Mouse (Mus musculus): Measurements from ENCODE around the gene Metap1d. TPM values are rescaled to one million over a fixed set of nuclear protein-coding genes. Genes with fewer than 3 reads are reported as not detected.

The Metap1d gene
- polyA plus RNA-seq, 1 experiment from 2014 or later = 21.7 TPM

GRCm38 (mm10) chr2:71477787-71478186, 24.7 kb downstream of the Metap1d start:
- DNase-seq (no peak), ATAC-seq (no peak)
- H3K4me1 ChIP-seq (ENCODE audit: insufficient read depth) = 0 out of 2 replicates have a peak, but pooled peaks cover 2% of the 10 kb centered on the region
- no peak overlapping the region for H3K27ac ChIP-seq (ENCODE audit: low read depth)
- no peak overlapping the region for H3K4me2 ChIP-seq (ENCODE audit: low read depth, low read length)
- TF ChIP-seq CTCF (IDR thresholded peaks at IDR 0.05; ENCODE audit: low read depth) (peak; percentile 49), EP300 (IDR thresholded peaks at IDR 0.05; ENCODE audit: low read depth) (no peak)
- no peak overlapping the region for H3K4me3 ChIP-seq (ENCODE audit: low read depth, low read length)
- no peak overlapping the region for H3K9ac ChIP-seq (replicated peaks)
- H3K9me3 ChIP-seq (ENCODE audit: low read length) = 0 out of 2 replicates have a peak, but pooled peaks cover 7% of the 10 kb centered on the region
- no peaks in the 10 kb centered on the region for H3K36me3 ChIP-seq (replicated peaks; ENCODE audit: insufficient read depth, low read length)
- no peaks in the 10 kb centered on the region for H3K27me3 ChIP-seq (ENCODE audit: insufficient read depth, low read length)

- no peak overlapping the region for H3K9ac ChIP-seq (replicated peaks)
- no peaks in the 10 kb centered on the region for H3K27me3 ChIP-seq (ENCODE audit: insufficient read depth, low read length)
- H3K9me3 ChIP-seq (ENCODE audit: low read length) = 0 out of 2 replicates have a peak, but pooled peaks cover 7% of the 10 kb centered on the region
- DNase-seq (no peak), ATAC-seq (no peak)
- H3K4me1 ChIP-seq (ENCODE audit: insufficient read depth) = no peaks in the 10 kb centered on the region
- 76% methylated on average over 7 of the region's 7 CpGs for WGBS (ENCODE audit: insufficient replicate concordance)
- no peaks in the 10 kb centered on the region for H3K36me3 ChIP-seq (replicated peaks; ENCODE audit: insufficient read depth, low read length)
- H3K4me3 ChIP-seq (ENCODE audit: low read depth, low read length) = no peak overlapping the region
- no peak overlapping the region for H3K4me2 ChIP-seq (ENCODE audit: low read depth, low read length)
- H3K27ac ChIP-seq (ENCODE audit: low read depth) = no peak overlapping the region
- no peak for TF ChIP-seq EP300 (IDR thresholded peaks at IDR 0.05; ENCODE audit: low read depth)
- no peak for TF ChIP-seq CTCF (IDR thresholded peaks at IDR 0.05; ENCODE audit: low read depth)
Observed at GRCm38 (mm10) chr2:71479917-71480316, 26.8 kb downstream of the Metap1d start.

GRCm38 (mm10) chr2:71481825-71482224, 28.7 kb downstream of the Metap1d start:
- ATAC-seq = no peak
- Histone ChIP-seq H3K9ac (replicated peaks) (no peak overlapping the region), H3K4me3 (ENCODE audit: low read depth, low read length) (no peak overlapping the region), H3K27ac (ENCODE audit: low read depth) (no peak overlapping the region), H3K4me1 (ENCODE audit: insufficient read depth) (no peaks in the 10 kb centered on the region), H3K27me3 (ENCODE audit: insufficient read depth, low read length) (no peaks in the 10 kb centered on the region), H3K36me3 (replicated peaks; ENCODE audit: insufficient read depth, low read length) (no peaks in the 10 kb centered on the region), H3K4me2 (ENCODE audit: low read depth, low read length) (no peak overlapping the region), H3K9me3 (ENCODE audit: low read length) (0 out of 2 replicates have a peak, but pooled peaks cover 7% of the 10 kb centered on the region)
- no peak for TF ChIP-seq CTCF (IDR thresholded peaks at IDR 0.05; ENCODE audit: low read depth)
- no peak for TF ChIP-seq EP300 (IDR thresholded peaks at IDR 0.05; ENCODE audit: low read depth)
- 35% methylated on average over 6 of the region's 6 CpGs for WGBS (ENCODE audit: insufficient replicate concordance)
- no peak for DNase-seq

GRCm38 (mm10) chr2:71483046-71483716, 30.1 kb downstream of the Metap1d start:
- H3K36me3 ChIP-seq (replicated peaks; ENCODE audit: insufficient read depth, low read length) = no peaks in the 10 kb centered on the region
- no peak overlapping the region for H3K4me3 ChIP-seq (ENCODE audit: low read depth, low read length)
- DNase-seq (no peak), ATAC-seq (no peak)
- no peak overlapping the region for H3K9ac ChIP-seq (replicated peaks)
- WGBS (ENCODE audit: insufficient replicate concordance) = 79% methylated on average over 10 of the region's 10 CpGs
- H3K27ac ChIP-seq (ENCODE audit: low read depth) = no peak overlapping the region
- H3K9me3 ChIP-seq (ENCODE audit: low read length) = no peaks in the 10 kb centered on the region
- no peaks in the 10 kb centered on the region for H3K27me3 ChIP-seq (ENCODE audit: insufficient read depth, low read length)
- H3K4me1 ChIP-seq (ENCODE audit: insufficient read depth) = no peaks in the 10 kb centered on the region
- no peak for TF ChIP-seq CTCF (IDR thresholded peaks at IDR 0.05; ENCODE audit: low read depth)
- no peak for TF ChIP-seq EP300 (IDR thresholded peaks at IDR 0.05; ENCODE audit: low read depth)
- no peak overlapping the region for H3K4me2 ChIP-seq (ENCODE audit: low read depth, low read length)

- ATAC-seq = no peak
- no peak overlapping the region for H3K4me3 ChIP-seq (ENCODE audit: low read depth, low read length)
- H3K9ac ChIP-seq (replicated peaks) = no peak overlapping the region
- no peaks in the 10 kb centered on the region for H3K27me3 ChIP-seq (ENCODE audit: insufficient read depth, low read length)
- no peaks in the 10 kb centered on the region for H3K36me3 ChIP-seq (replicated peaks; ENCODE audit: insufficient read depth, low read length)
- WGBS (ENCODE audit: insufficient replicate concordance) = 71% methylated on average over 5 of the region's 5 CpGs
- H3K27ac ChIP-seq (ENCODE audit: low read depth) = no peak overlapping the region
- no peaks in the 10 kb centered on the region for H3K9me3 ChIP-seq (ENCODE audit: low read length)
- no peak for DNase-seq
- TF ChIP-seq EP300 (IDR thresholded peaks at IDR 0.05; ENCODE audit: low read depth) (no peak), CTCF (IDR thresholded peaks at IDR 0.05; ENCODE audit: low read depth) (no peak)
- no peaks in the 10 kb centered on the region for H3K4me1 ChIP-seq (ENCODE audit: insufficient read depth)
- H3K4me2 ChIP-seq (ENCODE audit: low read depth, low read length) = no peak overlapping the region
Observed at GRCm38 (mm10) chr2:71483717-71484066, 30.6 kb downstream of the Metap1d start.

- no peak overlapping the region for H3K4me2 ChIP-seq (ENCODE audit: low read depth, low read length)
- TF ChIP-seq CTCF (IDR thresholded peaks at IDR 0.05; ENCODE audit: low read depth) (no peak), EP300 (IDR thresholded peaks at IDR 0.05; ENCODE audit: low read depth) (no peak)
- no peaks in the 10 kb centered on the region for H3K36me3 ChIP-seq (replicated peaks; ENCODE audit: insufficient read depth, low read length)
- H3K9me3 ChIP-seq (ENCODE audit: low read length) = no peaks in the 10 kb centered on the region
- H3K27me3 ChIP-seq (ENCODE audit: insufficient read depth, low read length) = no peaks in the 10 kb centered on the region
- ATAC-seq (no peak), DNase-seq (no peak)
- H3K4me3 ChIP-seq (ENCODE audit: low read depth, low read length) = no peak overlapping the region
- no peaks in the 10 kb centered on the region for H3K4me1 ChIP-seq (ENCODE audit: insufficient read depth)
- H3K9ac ChIP-seq (replicated peaks) = no peak overlapping the region
- no peak overlapping the region for H3K27ac ChIP-seq (ENCODE audit: low read depth)
Observed at GRCm38 (mm10) chr2:71491295-71491694, 38.2 kb downstream of the Metap1d start.
